Mouse (Mus musculus) C2C12 (cell line): Measurements from ENCODE around the gene Ccl17. TPM values are rescaled to one million over a fixed set of nuclear protein-coding genes. Genes with fewer than 3 reads are reported as not detected.

Experiments used
- H3K27me3 ChIP-seq: one replicate; pipeline ENCODE4 v1.6.1; 2011; ENCODE audit not compliant: control insufficient read depth, insufficient read depth, insufficient read length
- H3K36me3 ChIP-seq: one replicate; pipeline ENCODE4 v1.6.1; 2011; ENCODE audit not compliant: control insufficient read depth, insufficient read depth
- H3K4me3 ChIP-seq: one replicate; pipeline ENCODE4 v1.5.1; 2011; ENCODE audit warnings: mild to moderate bottlenecking, control low read depth; ENCODE audit not compliant: poor library complexity, insufficient read depth, severe bottlenecking
- H3K79me2 ChIP-seq: one replicate; pipeline ENCODE4 v1.6.1; 2011; ENCODE audit not compliant: control insufficient read depth, insufficient read depth
- H3K79me3 ChIP-seq: one replicate; pipeline ENCODE4 v1.6.1; 2011; ENCODE audit warnings: low read depth, control low read depth
- H3ac ChIP-seq: one replicate; pipeline ENCODE3; 2011; ENCODE audit warnings: low read depth; ENCODE audit not compliant: control insufficient read depth, insufficient read length
- CEBPB ChIP-seq: IDR thresholded peaks from one replicate; pipeline ENCODE4 v1.6.1; 2011; ENCODE audit warnings: low read depth, mild to moderate bottlenecking, control low read depth, moderate library complexity
- CTCF ChIP-seq: IDR thresholded peaks from one replicate; pipeline ENCODE4 v1.5.1; 2011; ENCODE audit not compliant: control insufficient read depth, insufficient read depth, insufficient read length
- FOSL1 ChIP-seq: IDR thresholded peaks from one replicate; pipeline ENCODE4 v1.8.0; 2011; ENCODE audit warnings: mild to moderate bottlenecking, low read length; ENCODE audit not compliant: poor library complexity, insufficient read depth, severe bottlenecking
- MAX ChIP-seq: IDR thresholded peaks from one replicate; pipeline ENCODE4 v1.6.1; 2011; ENCODE audit warnings: mild to moderate bottlenecking, control low read depth
- MYOD1 ChIP-seq: IDR thresholded peaks from one replicate; pipeline ENCODE4 v1.6.1; 2011; ENCODE audit warnings: low read depth; ENCODE audit not compliant: control insufficient read depth, insufficient read length
- MYOG ChIP-seq: IDR thresholded peaks from one replicate; pipeline ENCODE4 v1.6.1; 2011; ENCODE audit not compliant: control insufficient read depth, insufficient read length; ENCODE audit errors: extremely low read depth
- USF1 ChIP-seq: IDR thresholded peaks from one replicate; pipeline ENCODE4 v1.6.1; 2011; ENCODE audit warnings: low read depth, mild to moderate bottlenecking, control low read depth, moderate library complexity
- polyA plus RNA-seq: library from polyadenylated mRNA; unstranded; fragments of >200 nt; fragmentation: generic; extraction: Trizol; gene quantifications from one replicate; pipeline ENCODE4 v1.2.1, GENCODE M21; 2012; ENCODE audit warnings: missing spikeins

The Ccl17 gene
- polyA plus RNA-seq, 1 experiment = 0.55 TPM

DNA sequence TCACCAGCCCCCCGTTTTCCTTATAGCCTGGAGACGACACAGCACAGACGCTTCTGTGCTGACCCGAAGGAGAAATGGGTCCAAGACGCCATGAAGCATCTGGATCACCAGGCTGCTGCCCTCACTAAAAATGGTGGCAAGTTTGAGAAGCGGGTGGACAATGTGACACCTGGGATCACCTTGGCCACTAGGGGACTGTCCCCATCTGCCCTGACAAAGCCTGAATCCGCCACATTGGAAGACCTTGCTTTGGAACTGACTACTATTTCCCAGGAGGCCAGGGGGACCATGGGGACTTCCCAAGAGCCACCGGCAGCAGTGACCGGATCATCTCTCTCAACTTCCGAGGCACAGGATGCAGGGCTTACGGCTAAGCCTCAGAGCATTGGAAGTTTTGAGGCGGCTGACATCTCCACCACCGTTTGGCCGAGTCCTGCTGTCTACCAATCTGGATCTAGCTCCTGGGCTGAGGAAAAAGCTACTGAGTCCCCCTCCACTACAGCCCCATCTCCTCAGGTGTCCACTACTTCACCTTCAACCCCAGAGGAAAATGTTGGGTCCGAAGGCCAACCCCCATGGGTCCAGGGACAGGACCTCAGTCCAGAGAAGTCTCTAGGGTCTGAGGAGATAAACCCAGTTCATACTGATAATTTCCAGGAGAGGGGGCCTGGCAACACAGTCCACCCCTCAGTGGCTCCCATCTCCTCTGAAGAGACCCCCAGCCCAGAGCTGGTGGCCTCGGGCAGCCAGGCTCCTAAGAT is 30.5 kb upstream of the Ccl17 start:
- Histone ChIP-seq H3K27me3 (no peaks in the 10 kb centered on the region), H3K79me3 (peaks cover 2% of the 10 kb centered on the region), H3K4me3 (no peak overlapping the region), H3K36me3 (peaks cover 9% of the 10 kb centered on the region), H3K79me2 (peaks cover 14% of the 10 kb centered on the region), H3ac (no peak overlapping the region)
- no peak for TF ChIP-seq MAX
- TF ChIP-seq CTCF = no peak
- TF ChIP-seq CEBPB = no peak
- no peak for TF ChIP-seq USF1
- TF ChIP-seq FOSL1 = no peak
- TF ChIP-seq MYOD1 = no peak
- TF ChIP-seq MYOG = no peak

DNA sequence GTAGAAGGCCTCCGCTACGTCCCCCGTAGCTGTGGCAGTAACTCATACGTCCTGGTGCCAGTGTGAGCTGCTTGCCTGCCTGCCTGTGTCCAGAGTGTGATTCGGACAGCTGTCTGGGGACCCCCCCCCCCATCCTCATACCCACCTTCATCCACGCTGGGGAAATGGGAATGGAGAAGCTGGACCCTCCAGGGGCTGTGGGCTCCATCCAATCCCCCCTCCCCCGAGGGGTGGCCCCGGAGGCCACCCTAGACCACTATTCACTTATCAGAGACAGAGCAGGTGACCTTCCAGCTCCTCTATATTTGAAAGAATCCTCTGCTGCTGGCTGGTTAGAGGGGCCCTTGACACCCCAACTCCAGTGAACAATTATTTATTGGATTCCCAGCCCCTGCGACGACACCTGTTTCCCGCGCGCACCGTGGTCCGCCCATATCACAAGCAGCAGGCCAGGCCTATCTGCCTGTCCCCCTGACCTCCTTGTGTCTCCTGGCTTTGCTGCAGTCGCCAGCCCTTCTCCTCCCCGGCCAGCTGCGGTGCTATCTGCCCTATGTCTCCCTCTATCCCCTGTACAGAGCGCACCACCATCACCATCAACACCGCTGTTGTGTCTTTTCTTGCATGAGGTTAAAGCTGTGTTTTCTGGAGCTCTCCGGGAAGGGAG is 29.6 kb upstream of the Ccl17 start:
- H3K36me3 ChIP-seq = peaks cover 9% of the 10 kb centered on the region
- H3K4me3 ChIP-seq = no peak overlapping the region
- no peak for TF ChIP-seq MAX
- TF ChIP-seq MYOD1 = no peak
- TF ChIP-seq MYOG = no peak
- no peak for TF ChIP-seq USF1
- TF ChIP-seq CTCF = no peak
- TF ChIP-seq FOSL1 = no peak
- no peak for TF ChIP-seq CEBPB
- H3K79me2 ChIP-seq = peaks cover 7% of the 10 kb centered on the region
- H3ac ChIP-seq = no peak overlapping the region
- peaks cover 2% of the 10 kb centered on the region for H3K79me3 ChIP-seq
- no peaks in the 10 kb centered on the region for H3K27me3 ChIP-seq

DNA sequence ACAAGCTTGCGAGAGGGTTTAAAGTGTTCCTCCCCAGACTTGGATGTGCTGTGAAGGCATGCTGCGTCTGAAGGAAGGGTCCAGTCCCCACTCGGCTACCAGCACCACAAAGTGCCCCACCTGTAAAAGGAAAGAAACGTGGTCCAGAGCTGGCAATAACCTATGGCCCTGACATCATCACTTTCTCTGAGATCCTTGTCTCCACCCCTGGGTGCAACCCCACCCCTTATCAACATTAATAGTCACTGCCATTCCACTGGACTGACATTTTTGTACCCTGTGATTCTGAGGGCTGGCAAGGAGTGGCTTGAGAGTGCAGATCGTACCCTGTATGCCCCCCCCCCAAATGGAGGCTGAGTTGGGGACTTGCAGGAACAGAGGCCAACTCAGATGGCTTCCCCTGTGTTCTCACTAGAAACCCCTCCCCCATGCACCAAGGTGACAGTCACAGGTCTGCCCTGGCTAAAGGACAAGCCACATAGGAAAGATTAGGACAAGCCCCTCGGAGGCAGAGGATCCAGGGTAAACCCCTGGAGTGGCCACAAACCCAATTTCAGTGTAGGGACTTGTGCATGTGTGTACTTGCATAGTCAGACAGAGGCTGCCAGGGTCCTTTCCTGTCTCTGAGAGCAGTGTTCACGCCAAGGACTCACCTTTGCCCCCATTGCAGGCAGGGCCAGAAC is 29.0 kb upstream of the Ccl17 start:
- Histone ChIP-seq H3K27me3 (no peaks in the 10 kb centered on the region), H3K4me3 (no peak overlapping the region), H3ac (no peak overlapping the region), H3K36me3 (peaks cover 9% of the 10 kb centered on the region), H3K79me2 (peaks cover 7% of the 10 kb centered on the region), H3K79me3 (peaks cover 2% of the 10 kb centered on the region)
- TF ChIP-seq CTCF = no peak
- TF ChIP-seq FOSL1 = no peak
- no peak for TF ChIP-seq MYOG
- TF ChIP-seq MAX = no peak
- no peak for TF ChIP-seq CEBPB
- no peak for TF ChIP-seq USF1
- TF ChIP-seq MYOD1 = no peak

DNA sequence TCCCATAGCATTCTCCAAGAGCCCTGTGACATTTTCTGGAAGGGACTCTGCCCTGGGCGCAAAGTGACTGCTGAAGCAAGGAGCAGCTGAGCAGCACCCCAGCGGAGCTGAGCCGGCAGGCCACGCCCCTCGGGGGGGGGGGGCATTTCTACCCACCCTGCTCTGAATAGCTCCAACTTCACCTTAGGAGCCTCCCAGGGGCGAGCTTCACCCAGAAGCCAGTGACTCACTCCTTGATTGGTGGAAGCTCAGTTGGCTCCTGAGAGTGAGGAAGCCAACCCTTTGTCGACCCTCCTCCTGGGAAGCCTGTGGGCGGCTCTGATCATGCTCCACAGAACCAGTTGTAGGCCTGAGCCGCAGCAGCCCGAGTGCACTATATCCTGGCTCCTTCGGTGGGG is 28.4 kb upstream of the Ccl17 start:
- no peak overlapping the region for H3ac ChIP-seq
- peaks cover 2% of the 10 kb centered on the region for H3K79me3 ChIP-seq
- no peak overlapping the region for H3K4me3 ChIP-seq
- H3K79me2 ChIP-seq = peaks cover 6% of the 10 kb centered on the region
- TF ChIP-seq USF1 = no peak
- no peak for TF ChIP-seq FOSL1
- TF ChIP-seq CTCF = no peak
- TF ChIP-seq MYOD1 = no peak
- TF ChIP-seq MAX = no peak
- no peak for TF ChIP-seq MYOG
- TF ChIP-seq CEBPB = no peak
- H3K27me3 ChIP-seq = no peaks in the 10 kb centered on the region
- peaks cover 9% of the 10 kb centered on the region for H3K36me3 ChIP-seq

DNA sequence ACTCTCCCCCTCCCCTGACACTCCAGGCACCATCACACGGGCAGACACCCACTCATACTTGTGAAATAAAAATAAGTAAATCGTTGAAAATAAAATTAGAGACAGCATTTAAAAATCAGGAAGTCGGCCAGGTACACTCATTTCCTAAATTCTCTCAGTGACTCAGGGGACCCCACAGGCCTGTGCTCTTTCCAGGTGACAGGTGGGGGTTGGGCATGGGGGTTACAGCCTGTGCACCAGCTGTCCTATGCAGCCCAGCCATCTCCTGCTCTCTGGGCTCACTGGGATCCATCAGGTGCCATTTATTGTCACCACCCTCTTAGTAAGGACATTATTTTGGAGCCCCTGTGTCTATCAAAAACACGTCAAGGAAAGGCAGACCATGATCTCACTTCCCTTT is 26.4 kb upstream of the Ccl17 start:
- TF ChIP-seq CTCF (no peak), CEBPB (no peak), USF1 (no peak), MAX (no peak), MYOG (no peak), FOSL1 (no peak), MYOD1 (no peak)
- Histone ChIP-seq H3K4me3 (no peak overlapping the region), H3K36me3 (peaks cover 9% of the 10 kb centered on the region), H3ac (no peak overlapping the region), H3K79me2 (no peaks in the 10 kb centered on the region), H3K79me3 (no peaks in the 10 kb centered on the region), H3K27me3 (no peaks in the 10 kb centered on the region)
